Mouse (Mus musculus) c-Kit-positive CD71-positive TER-119-negative erythroid progenitor cells, embryonic 14.5 days (primary cell): ENCODE results near the gene Snx5.

Experiments
- DNase-seq: peaks from one replicate; pipeline ENCODE4 v3.0.0-alpha.2; 2013; ENCODE audit warnings: low read depth

Gene Snx5

GRCm38 (mm10) chr2:144228521-144229346 lies 42.0 kb downstream of the Snx5 start:
- no peak for DNase-seq

- no peak for DNase-seq
Measured at GRCm38 (mm10) chr2:144226906-144227586, 43.7 kb downstream of the Snx5 start.

GRCm38 (mm10) chr2:144224351-144224750 lies 46.4 kb downstream of the Snx5 start:
- no peak for DNase-seq

GRCm38 (mm10) chr2:144215601-144216000 lies 55.1 kb downstream of the Snx5 start:
- DNase-seq, result no peak

GRCm38 (mm10) chr2:144215195-144215594 lies 55.5 kb downstream of the Snx5 start:
- no peak for DNase-seq

GRCm38 (mm10) chr2:144214508-144215185 lies 56.1 kb downstream of the Snx5 start:
- no peak for DNase-seq

- no peak for DNase-seq
Measured at GRCm38 (mm10) chr2:144213803-144214202, 56.9 kb downstream of the Snx5 start.

- DNase-seq, result no peak
Measured at GRCm38 (mm10) chr2:144209425-144209824, 61.3 kb downstream of the Snx5 start.

- no peak for DNase-seq
Measured at GRCm38 (mm10) chr2:144207365-144207764, 63.3 kb downstream of the Snx5 start.

- DNase-seq, result no peak
Measured at GRCm38 (mm10) chr2:144203001-144203400, 67.7 kb downstream of the Snx5 start.

- no peak for DNase-seq
Measured at GRCm38 (mm10) chr2:144202567-144202966, 68.1 kb downstream of the Snx5 start.

- no peak for DNase-seq
Measured at GRCm38 (mm10) chr2:144202151-144202550, 68.6 kb downstream of the Snx5 start.
